Mouse (Mus musculus) frontal cortex, postnatal 14 days (tissue): ENCODE measurements around the gene Izumo2.

Experiments used
- DNase-seq, 2 experiments: peaks; one replicate each; pipeline ENCODE4 v3.0.0; 2022; ENCODE audit warnings: low spot score in 2 of 2

Gene Izumo2

GRCm38 (mm10) chr7:44760366-44760765, 51.8 kb downstream of the Izumo2 start:
- DNase-seq = no peak

- no peak for DNase-seq
Observed at GRCm38 (mm10) chr7:44768129-44768528, 59.6 kb downstream of the Izumo2 start.
